Mouse (Mus musculus) lung, adult 18-20 months (tissue): ENCODE measurements around the gene Abhd8.
A peak's percentile ranks its signal among the peaks of the same experiment; 100 is the strongest.

Experiments used
- DNase-seq, 2 experiments: peaks; one replicate each; pipeline ENCODE4 v3.0.0; 2022; ENCODE audit warnings: mixed read lengths in 2 of 2

Abhd8 gene

DNA sequence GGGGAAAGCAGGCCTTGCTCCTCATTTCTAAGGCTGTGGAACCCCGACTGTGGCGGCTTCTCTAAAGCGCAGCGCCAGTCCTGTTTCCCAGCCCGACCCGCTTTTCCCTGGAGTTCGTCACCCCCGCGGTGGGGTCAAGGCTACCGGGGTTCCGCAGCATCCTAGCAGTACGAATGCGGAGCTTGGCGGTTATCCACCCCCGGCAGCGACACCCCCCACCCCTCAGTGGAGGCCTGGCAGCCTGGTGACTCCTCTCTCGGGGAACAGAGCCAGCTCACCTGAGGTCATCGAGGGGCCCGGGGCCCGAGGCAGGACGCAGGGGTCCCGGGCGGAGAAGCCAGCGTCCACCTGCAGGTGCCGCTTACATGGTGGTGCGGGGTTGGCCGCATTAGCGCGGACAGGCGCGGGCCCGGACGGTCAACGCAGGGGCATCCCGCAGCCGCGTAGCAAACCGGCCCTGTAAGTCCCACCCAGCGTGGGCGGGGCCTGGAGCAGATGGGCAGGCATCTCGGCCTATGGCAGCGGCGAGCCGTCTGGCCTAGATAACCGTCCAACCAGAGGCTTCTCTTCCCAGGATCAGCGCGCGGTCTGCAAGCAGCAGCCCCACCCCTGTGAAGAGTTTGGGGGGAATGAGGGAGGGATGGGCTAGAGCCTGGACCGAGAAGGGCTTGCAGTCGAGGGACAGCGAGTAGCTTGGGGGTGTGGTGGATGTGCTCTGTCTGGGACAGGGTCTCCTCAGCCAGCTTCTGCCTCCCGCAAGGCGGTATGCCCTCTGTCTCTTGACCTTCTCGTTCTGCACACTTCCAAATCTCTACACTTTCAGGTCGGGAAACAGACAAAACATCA, at the start of gene Abhd8:
TSS of gene Abhd8 (minus strand) at position 468 of the 846 bp plus-strand sequence.
- peak; percentile 96 to 97 for DNase-seq

- DNase-seq, result peak; percentile 72 to 78
These were observed 48.2 kb upstream of the Abhd8 start, which contains the start of gene Plvap for GRCm38 (mm10) chr8:71511644-71512043. TSS of gene Plvap (minus strand) at chr8:71511752.

- no peak for DNase-seq
These were observed 45.9 kb upstream of the Abhd8 start for GRCm38 (mm10) chr8:71509316-71509715.

DNA sequence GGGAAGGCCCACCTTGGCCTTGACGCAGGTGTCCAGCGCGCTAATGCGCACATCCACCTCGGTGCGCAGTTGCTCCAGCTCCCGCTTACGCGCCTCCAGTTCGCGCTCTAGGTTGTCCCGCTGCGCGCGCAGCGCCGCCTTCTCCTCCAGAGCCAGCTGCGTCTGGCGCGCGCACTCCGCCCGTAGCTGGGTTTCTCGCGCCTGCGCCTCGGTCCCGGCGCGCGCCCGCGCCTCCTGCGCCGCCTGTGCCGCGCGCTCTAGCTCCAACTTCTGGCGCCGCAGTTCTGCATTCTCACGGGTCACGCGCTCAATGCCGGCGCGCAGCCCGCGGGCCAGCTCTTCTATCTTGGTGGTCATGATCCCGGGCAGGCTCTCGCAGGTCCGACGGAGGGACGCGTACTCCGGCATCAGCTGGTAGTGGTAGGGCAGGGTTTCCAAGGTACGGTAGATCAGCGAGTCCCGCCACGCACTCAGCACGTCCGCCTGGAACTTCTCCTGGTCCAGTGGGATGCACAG, 44.2 kb upstream of the Abhd8 start:
- DNase-seq, result peak; percentile 48 to 53

DNA sequence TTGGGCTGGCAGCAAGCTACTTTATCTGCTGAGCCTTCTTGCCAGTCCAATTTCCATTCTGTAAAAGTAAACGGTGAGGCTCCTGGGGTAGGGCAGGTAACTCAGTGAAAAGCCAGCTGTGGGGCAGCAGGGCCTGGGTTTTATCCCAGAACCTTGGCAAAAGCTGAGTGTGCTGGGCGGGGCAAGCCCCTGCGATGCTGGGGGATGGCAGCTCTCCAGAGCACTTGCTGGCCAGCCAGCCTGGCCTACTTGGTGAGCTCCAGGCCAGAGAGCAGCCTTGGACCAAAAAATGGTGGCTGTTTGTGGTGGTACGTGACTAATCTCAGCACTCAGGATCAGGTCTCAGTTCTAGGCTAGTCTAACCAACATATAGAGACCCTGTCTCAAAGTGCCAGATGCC, 42.5 kb upstream of the Abhd8 start:
- DNase-seq, result no peak

- DNase-seq, result no peak
These were observed 41.9 kb upstream of the Abhd8 start for GRCm38 (mm10) chr8:71505326-71505725.

DNA sequence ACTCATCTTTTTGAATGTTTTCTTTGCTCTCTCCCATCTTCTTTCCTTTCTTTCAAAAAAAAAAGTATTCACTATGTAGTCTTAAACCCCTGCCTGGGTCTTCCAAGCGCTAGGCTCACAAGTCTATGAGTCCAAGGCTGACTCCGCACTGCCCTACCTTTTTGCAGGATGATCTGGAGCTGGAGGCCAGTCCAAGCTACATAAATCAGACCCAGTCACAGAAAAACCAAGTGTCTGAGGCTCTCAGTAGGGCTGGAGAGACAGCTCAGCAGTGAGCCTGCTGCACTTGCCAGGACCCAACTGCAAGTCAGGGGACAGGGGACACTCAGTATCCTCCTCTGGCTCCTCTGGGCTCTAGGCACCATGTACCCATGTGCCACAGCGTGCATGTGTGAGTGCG, 40.9 kb upstream of the Abhd8 start:
- no peak for DNase-seq

- DNase-seq, result peak in 1 of 2 experiments; percentile 53
These were observed 35.6 kb upstream of the Abhd8 start for GRCm38 (mm10) chr8:71498816-71499690.

GRCm38 (mm10) chr8:71497881-71498501, 34.5 kb upstream of the Abhd8 start:
- DNase-seq, result peak; percentile 36 to 58

GRCm38 (mm10) chr8:71497077-71497645, 33.7 kb upstream of the Abhd8 start:
- DNase-seq, result no peak

DNA sequence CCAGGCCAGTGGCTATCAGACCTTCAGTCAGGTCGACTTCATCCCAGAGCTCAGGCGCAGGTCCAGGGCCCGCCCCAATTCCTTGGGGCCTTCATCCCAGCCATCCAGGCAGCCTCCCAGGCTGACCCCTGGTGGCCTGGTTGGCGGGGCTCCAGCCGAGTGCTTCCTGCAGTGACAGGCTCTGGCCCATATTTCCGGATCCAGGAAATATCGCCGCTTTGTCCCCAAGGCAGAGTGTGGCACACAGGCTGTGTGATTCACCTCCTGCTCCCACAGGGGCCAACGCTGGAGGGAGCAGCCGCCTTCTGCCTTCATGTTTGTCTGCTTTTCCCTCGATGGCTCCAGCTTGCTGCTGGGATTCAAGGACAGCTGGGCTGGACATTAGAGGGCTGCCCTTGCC, 33.0 kb upstream of the Abhd8 start:
- DNase-seq, result peak; percentile 88 to 92

- DNase-seq, result no peak
These were observed 32.4 kb upstream of the Abhd8 start for GRCm38 (mm10) chr8:71495811-71496210.

GRCm38 (mm10) chr8:71495039-71495438, 31.6 kb upstream of the Abhd8 start:
- DNase-seq, result peak; percentile 81 to 87

GRCm38 (mm10) chr8:71488454-71488853, 25.0 kb upstream of the Abhd8 start:
- peak; percentile 90 to 93 for DNase-seq

DNA sequence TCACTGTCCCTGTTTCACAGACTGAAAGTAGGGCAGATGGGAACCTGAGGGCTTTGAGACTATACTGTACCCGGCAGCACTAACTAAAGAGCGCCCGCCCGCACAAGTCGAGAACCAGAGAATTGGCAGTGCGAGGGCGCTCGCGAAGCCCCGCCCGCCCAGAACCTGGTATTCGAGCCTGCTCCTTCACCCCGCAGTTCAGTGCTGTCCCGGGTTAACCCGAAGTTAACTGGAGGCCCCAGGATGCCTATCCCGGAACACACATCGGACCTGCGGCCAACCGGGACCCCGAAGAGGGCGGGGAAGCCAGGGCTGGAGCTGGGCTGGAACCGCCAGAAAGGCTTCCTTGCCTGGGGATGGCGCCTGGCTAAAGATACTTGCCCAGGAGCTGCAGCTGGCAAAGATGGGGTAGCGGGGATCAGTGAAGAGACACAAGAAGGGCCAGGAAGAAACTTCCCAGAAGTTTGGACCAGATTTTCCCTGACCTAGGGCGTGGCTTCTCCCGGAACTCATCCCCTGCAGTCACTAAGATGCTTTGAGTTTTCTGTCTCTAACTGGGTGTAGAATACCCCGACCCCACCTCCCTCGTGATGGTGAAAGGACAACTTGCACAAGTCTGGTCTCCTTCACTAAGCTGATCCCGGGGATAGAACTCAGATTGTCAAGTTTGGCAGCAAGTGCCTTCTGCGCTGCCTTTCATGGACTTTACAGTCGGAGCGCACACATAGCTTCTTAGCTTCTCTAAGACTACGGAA, 24.4 kb upstream of the Abhd8 start, which contains the start of gene Gtpbp3:
TSS of gene Gtpbp3 (plus strand) at position 413 of the 755 bp plus-strand sequence.
- peak; percentile 83 to 87 for DNase-seq

- peak; percentile 50 to 52 for DNase-seq
These were observed 22.7 kb upstream of the Abhd8 start for GRCm38 (mm10) chr8:71486136-71486529.

DNA sequence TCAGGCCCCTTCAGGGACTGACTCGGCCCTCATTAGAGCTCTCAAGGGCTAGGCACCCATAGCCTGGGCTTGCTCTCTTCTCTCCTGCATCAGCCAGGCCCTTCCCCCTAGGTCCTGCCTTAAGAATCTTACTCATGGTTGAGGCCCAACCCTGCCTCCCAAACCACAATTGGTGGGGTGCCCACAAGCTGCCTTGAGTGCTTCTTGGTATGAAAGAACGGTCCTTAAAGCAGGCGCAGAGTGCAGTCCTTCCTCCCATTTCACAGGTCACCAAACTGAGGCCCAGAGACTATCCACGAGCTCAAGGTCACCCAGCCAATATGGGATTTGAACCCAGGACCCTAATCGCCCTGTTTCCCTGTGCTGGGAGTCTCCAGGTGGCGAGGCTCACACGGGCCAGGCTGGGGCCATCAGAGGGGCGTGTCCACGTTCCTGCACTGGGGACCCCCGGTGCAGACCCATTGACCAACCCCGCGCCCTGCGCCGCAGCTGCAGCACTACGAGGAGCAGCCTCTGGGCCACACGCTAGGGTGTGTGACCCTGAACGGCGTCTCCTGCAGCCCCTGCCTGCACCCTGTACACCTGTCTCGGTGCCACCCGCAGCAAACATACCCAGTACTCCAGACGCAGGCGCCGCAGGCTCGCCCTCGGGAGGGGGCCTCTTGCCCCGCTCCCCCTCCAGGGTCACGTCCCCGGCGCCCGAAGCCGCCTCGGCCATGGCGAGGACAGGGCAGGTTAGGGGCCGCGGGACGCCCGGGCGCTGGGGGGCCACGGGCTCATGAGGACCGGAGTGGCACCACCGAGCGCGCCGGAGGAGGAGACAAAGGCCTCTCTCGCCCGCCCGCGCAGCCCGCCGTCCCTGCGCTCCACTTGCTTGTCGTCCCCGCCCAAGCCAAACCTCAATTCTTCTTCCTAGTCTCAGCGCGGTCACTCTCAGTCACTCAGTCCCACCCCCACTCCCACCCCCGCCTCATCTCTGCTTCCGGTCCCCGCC, 22.0 kb upstream of the Abhd8 start, which contains the start of gene Ano8:
TSS of gene Ano8 (minus strand) at position 822 of the 994 bp plus-strand sequence.
- peak; percentile 86 to 89 for DNase-seq

DNA sequence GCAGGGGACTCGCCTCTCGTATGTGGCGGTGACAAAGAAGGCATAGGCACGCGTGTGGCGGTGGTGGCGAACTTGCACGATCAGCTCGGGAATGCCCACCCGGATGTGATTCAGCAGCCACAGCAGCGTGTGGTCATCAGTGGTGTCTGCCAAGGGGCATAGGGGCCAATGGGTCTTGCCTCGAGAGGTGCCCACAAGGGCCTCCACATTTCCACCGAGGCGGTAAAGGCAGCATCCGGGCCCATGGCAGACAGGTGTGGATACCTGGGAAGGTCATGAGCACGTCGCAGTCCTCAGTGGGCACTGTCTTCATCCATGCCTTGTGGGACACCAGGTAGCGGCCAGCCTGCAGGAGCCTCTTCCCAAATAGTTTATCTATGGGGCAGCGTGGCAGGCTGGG, 21.3 kb upstream of the Abhd8 start:
- DNase-seq, result no peak

DNA sequence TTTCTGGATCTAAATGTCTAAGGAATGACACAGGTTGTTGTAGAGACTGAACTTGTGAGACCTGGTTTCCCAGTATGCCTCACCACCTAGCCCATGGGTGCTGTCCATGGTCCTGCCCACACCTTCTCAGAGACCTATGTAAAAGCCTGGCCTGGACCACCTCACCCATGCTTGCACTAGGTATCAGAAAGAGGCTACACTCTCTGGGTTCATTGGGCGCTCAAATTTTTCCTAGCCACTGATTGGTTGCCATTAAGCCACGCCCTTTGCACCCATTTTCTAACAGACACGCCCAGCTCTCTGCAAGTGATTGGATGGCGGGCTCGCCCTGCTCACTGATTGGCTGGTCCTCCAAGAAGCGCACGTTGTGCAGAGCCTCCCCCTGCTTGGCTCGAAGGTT, 20.5 kb upstream of the Abhd8 start:
- no peak for DNase-seq

DNA sequence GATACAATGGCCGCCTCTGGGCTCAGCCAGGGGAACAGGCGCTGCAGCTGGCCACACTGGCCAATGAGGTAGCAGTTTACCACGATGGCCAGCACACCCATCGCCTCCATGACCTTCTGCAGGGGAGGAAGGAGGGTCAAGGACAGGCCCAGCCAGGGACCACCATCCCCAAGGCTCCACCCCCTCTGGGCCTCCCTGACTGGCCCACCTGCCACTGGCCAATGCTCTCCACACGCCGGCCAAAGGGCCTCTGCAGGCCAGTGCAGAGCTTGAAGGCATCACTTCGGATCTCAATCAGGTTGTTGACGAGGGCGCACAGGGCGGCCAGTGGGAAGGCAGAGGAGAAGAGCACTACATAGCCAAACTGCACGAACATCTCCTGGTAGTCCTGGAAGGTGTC, 15.5 kb upstream of the Abhd8 start:
- no peak for DNase-seq
